ENCODE assay signal across 8 mouse cellular contexts in the genomic region with DNA sequence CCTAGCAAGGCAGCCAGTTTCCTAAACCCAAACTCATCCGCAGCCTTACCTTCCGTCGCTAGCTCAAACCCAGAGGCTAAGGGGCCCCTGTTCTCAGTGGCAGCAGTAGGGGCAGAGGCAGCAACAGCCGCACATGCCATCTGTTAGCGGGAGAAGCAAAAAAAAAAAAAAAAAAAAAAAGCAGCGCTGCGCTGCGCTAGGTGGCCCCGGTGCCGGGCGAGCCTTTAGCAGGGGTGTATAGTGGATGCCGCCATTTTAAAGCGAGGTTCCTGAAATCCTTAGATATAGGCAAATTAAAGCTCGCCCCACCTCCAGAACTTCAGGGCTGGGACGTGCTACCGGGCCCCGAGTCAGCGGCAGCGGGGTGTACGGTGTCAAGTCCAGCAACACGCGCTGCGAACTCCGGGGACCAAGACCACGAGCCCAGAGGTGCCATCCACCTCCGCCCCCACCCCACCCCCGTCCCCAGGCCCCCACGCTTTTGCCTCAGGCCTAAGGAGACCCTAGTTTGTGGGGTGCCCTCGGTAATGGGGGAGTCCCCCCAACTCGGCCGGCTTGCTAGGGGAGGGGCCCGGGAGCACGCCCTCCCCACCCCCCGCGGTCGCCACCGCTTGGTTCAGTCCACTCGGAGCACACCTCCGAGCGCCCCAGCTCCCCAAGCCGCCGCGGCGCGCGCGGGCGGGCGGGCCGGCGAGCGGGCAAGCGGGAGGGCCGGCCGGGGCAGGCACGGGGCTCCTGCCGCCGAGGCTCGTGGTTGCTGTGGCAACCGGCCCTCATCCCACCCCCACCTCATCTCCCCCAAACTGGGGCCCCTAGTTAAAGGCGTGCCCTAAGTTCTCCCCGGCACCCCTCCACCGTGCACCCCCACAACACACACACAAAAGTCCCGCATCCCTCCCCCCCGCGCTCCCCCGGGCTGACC. TPM values are rescaled to one million over a fixed set of nuclear protein-coding genes. Genes with fewer than 3 reads are reported as not detected.
A peak's percentile ranks its signal among the peaks of the same experiment; 100 is the strongest.
DNase-seq lines count a peak whose midpoint lies in the region; ATAC-seq and TF ChIP-seq lines count a peak whose summit lies in the region.

No protein-coding gene starts in this region.

- peak; percentile 86 for ATAC-seq in forebrain, embryonic 13.5 days
- peak; percentile 78 for ATAC-seq in hindbrain, embryonic 16.5 days
- ATAC-seq in liver, embryonic 14.5 days (ENCODE audit: insufficient read depth): peak; percentile 95

- H3K9ac ChIP-seq in forebrain, embryonic 13.5 days: peak overlapping the region; percentile 57
- peak overlapping the region; percentile 47; the same call in 1 of the 2 replicates for H3K9ac ChIP-seq in hindbrain, embryonic 16.5 days (ENCODE audit: low read depth, low read length)
- H3K9ac ChIP-seq in liver, embryonic 14.5 days (replicated peaks): peak overlapping the region; percentile 68

- peak; percentile 27; the same call in 1 of the 2 replicates for TF ChIP-seq POLR2A in thymus, adult 2 months (IDR thresholded peaks at IDR 0.05; ENCODE audit: control insufficient read depth, extremely low read depth, insufficient read depth, low read length, poor library complexity)

- peak overlapping the region; percentile 51 for H3K4me3 ChIP-seq in forebrain, embryonic 13.5 days
- peak overlapping the region; percentile 57 for H3K4me3 ChIP-seq in hindbrain, embryonic 16.5 days (ENCODE audit: low read length)
- H3K4me3 ChIP-seq in liver, embryonic 14.5 days (ENCODE audit: insufficient read depth in 1 of 2, low read depth in 2 of 2, low read length in 2 of 2): peak overlapping the region; percentile 71 to 74
- H3K4me3 ChIP-seq in thymus, adult 2 months (ENCODE audit: control insufficient read depth, insufficient read depth, low read length): peak overlapping the region; percentile 97

- H3K27me3 ChIP-seq in forebrain, embryonic 13.5 days: no peaks in the 10 kb centered on the region; the same call in 1 of the 2 replicates
- peaks cover 3% of the 10 kb centered on the region for H3K27me3 ChIP-seq in hindbrain, embryonic 16.5 days (replicated peaks; ENCODE audit: control insufficient read depth, insufficient read depth, low read length)
- no peaks in the 10 kb centered on the region; the same call in 1 of the 2 replicates for H3K27me3 ChIP-seq in liver, embryonic 14.5 days (ENCODE audit: control insufficient read depth, insufficient read depth, low read length)
- H3K27me3 ChIP-seq in thymus, adult 2 months (ENCODE audit: control insufficient read depth, insufficient read depth, low read length): no peaks in the 10 kb centered on the region

- no peaks in the 10 kb centered on the region for H3K36me3 ChIP-seq in forebrain, embryonic 13.5 days (ENCODE audit: poor library complexity, severe bottlenecking)
- no peaks in the 10 kb centered on the region for H3K36me3 ChIP-seq in hindbrain, embryonic 16.5 days (ENCODE audit: control insufficient read depth, insufficient read depth, low read length)
- H3K36me3 ChIP-seq in liver, embryonic 14.5 days (replicated peaks; ENCODE audit: control insufficient read depth, insufficient read depth, low read depth): no peaks in the 10 kb centered on the region
- no peaks in the 10 kb centered on the region for H3K36me3 ChIP-seq in thymus, adult 2 months (ENCODE audit: control insufficient read depth, insufficient read depth, low read length)

- H3K4me1 ChIP-seq in forebrain, embryonic 13.5 days: no peaks in the 10 kb centered on the region
- H3K4me1 ChIP-seq in hindbrain, embryonic 16.5 days (ENCODE audit: control insufficient read depth, insufficient read depth, low read depth, low read length): no peaks in the 10 kb centered on the region
- no peaks in the 10 kb centered on the region for H3K4me1 ChIP-seq in liver, embryonic 14.5 days (replicated peaks; ENCODE audit: control insufficient read depth in 2 of 2, insufficient read depth in 2 of 2, low read length in 1 of 2)
- H3K4me1 ChIP-seq in thymus, adult 2 months (replicated peaks; ENCODE audit: control insufficient read depth, insufficient read depth, low read length): no peaks in the 10 kb centered on the region

- DNase-seq in Muller cell, postnatal 12 days (ENCODE audit: inconsistent ontology term): peak; percentile 23
- peak; percentile 35 for DNase-seq in c-Kit-positive CD71-negative TER-119-negative erythroid progenitor cells, embryonic 14.5 days (ENCODE audit: low read depth)
- DNase-seq in liver, embryonic 14.5 days (ENCODE audit: low read depth in 3 of 3, low spot score in 3 of 3): peak; percentile 52 to 66 (median 65)
- DNase-seq in natural killer cell, adult 2 months (ENCODE audit: low spot score in 2 of 2): peak; percentile 57 to 74
- DNase-seq in thymus, adult 2 months: peak; percentile 75
- DNase-seq in layer of hippocampus, postnatal 25 days (ENCODE audit: extremely low spot score in 1 of 2, low spot score in 1 of 2): no peak

- H3K9me3 ChIP-seq in forebrain, embryonic 13.5 days (replicated peaks): no peaks in the 10 kb centered on the region
- H3K9me3 ChIP-seq in hindbrain, embryonic 16.5 days (ENCODE audit: control insufficient read depth, low read length): no peaks in the 10 kb centered on the region
- no peaks in the 10 kb centered on the region for H3K9me3 ChIP-seq in liver, embryonic 14.5 days (ENCODE audit: control insufficient read depth, low read length)

- TF ChIP-seq EP300 in liver, embryonic 14.5 days (IDR thresholded peaks at IDR 0.05; ENCODE audit: low read depth): no peak

- peak overlapping the region; percentile 72 for H3K4me2 ChIP-seq in forebrain, embryonic 13.5 days
- peak overlapping the region; percentile 89 for H3K4me2 ChIP-seq in hindbrain, embryonic 16.5 days (ENCODE audit: low read length)
- peak overlapping the region; percentile 83 for H3K4me2 ChIP-seq in liver, embryonic 14.5 days (ENCODE audit: low read depth)

- no peak overlapping the region; the same call in 1 of the 2 replicates for H3K27ac ChIP-seq in forebrain, embryonic 13.5 days
- H3K27ac ChIP-seq in hindbrain, embryonic 16.5 days (ENCODE audit: low read depth, low read length): no peak overlapping the region
- peak overlapping the region; percentile 47 for H3K27ac ChIP-seq in liver, embryonic 14.5 days
- H3K27ac ChIP-seq in thymus, adult 2 months (ENCODE audit: control insufficient read depth, insufficient read depth, low read length): peak overlapping the region; percentile 66; the same call in 1 of the 2 replicates

- WGBS in forebrain, embryonic 13.5 days: 21% methylated on average over 41 of the region's 67 CpGs
- 13% methylated on average over 51 of the region's 67 CpGs for WGBS in hindbrain, embryonic 16.5 days
- whole genome bisulfite sequencing in liver, embryonic 14.5 days (ENCODE audit: insufficient replicate concordance): 18% methylated on average over 47 of the region's 67 CpGs
- WGBS in thymus, adult 2 months: 6% methylated on average over 45 of the region's 67 CpGs

- no peak for TF ChIP-seq CTCF in liver, embryonic 14.5 days (IDR thresholded peaks at IDR 0.05; ENCODE audit: low read depth)
- TF ChIP-seq CTCF in thymus, adult 2 months (IDR thresholded peaks at IDR 0.05; ENCODE audit: borderline replicate concordance, control insufficient read depth, extremely low read depth, insufficient read depth, low read length, poor library complexity): no peak

RNA-seq across cellular contexts. Expression of a gene that starts 1.4 kb away (rescaled TPM):
- 3.5 and 4.5 TPM in 2 replicates for polyA plus RNA-seq in forebrain, embryonic 13.5 days (2015; fragmentation: Nextera tagmentation; extraction: Ambion mirVana)
- 0.54 and 0.56 TPM in 2 replicates for polyA plus RNA-seq in hindbrain, embryonic 16.5 days (2015; fragmentation: Nextera tagmentation; extraction: Ambion mirVana)
- 1.8 and 2.4 TPM in 2 replicates for polyA plus RNA-seq in liver, embryonic 14.5 days (2012; rRNA removed)
- 6.7 and 7.5 TPM in 2 replicates for polyA plus RNA-seq in liver, embryonic 14.5 days (2014; fragmentation: Nextera tagmentation; extraction: Ambion mirVana)
- 23.4 and 31.7 TPM in 2 replicates for polyA plus RNA-seq in thymus, adult 2 months (2012; rRNA removed)
- total RNA-seq in layer of hippocampus, postnatal 25 days (2021): under 1 TPM in 1 of 2 experiments, not detected in 1; 0.10 TPM

Comparison
In these comparisons a context has a peak if more than half of its experiments do, and no peak if none do; other contexts are left out.
1. DNase-seq: peak in Muller cell, postnatal 12 days (single experiment), c-Kit-positive CD71-negative TER-119-negative erythroid progenitor cells, embryonic 14.5 days (single experiment), liver, embryonic 14.5 days (3 of 3), natural killer cell, adult 2 months (2 of 2) and thymus, adult 2 months (single experiment); none in layer of hippocampus, postnatal 25 days (0 of 2).
2. H3K27ac ChIP-seq: peak in liver, embryonic 14.5 days (single experiment) and thymus, adult 2 months (single experiment); none in forebrain, embryonic 13.5 days (single experiment) and hindbrain, embryonic 16.5 days (single experiment).
3. Peak in every context shown above with its lines, with median percentiles within 50 percentile points of each other: ATAC-seq, H3K4me2 ChIP-seq, H3K4me3 ChIP-seq and H3K9ac ChIP-seq.